Mouse (Mus musculus) retina, embryonic 14.5 days (tissue): ENCODE data around the gene Dpt.
A peak's percentile ranks its signal among the peaks of the same experiment; 100 is the strongest.
"Not testable (repeated sequence)": the region's sequence is repeated elsewhere in the genome, so short reads cannot be mapped to it uniquely, and the experiment has no call there.

Source experiments
- DNase-seq: peaks from one replicate; pipeline ENCODE4 v3.0.0-alpha.2; 2015; ENCODE audit warnings: low spot score

Dpt gene

GRCm38 (mm10) chr1:164821307-164821706 lies 24.9 kb downstream of the Dpt start:
- no peak for DNase-seq

- no peak for DNase-seq
Measured at GRCm38 (mm10) chr1:164821821-164822220, 25.4 kb downstream of the Dpt start.

DNA sequence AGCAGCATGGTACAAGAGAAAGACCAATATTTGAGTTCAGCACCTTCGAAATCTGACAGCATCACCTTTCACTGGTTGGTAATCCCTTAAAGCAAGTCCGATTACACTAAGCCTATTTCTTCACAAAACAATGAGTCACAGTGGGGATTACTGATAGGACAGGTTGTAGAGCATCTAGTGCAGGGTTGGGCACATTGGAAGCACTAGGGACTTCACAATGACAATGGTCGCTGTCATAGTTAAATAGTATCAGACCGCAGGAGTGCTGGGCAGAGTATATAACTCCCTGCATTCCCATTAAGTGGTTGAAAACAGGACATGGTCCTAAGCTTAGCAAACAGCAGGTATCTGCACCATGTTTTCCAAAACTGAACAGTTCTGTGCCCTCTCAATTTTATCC lies 25.8 kb downstream of the Dpt start:
- no peak for DNase-seq

- no peak for DNase-seq
Measured at GRCm38 (mm10) chr1:164824896-164825295, 28.5 kb downstream of the Dpt start.

- no peak for DNase-seq
Measured at GRCm38 (mm10) chr1:164829881-164830280, 33.4 kb downstream of the Dpt start.

GRCm38 (mm10) chr1:164832459-164832858 lies 36.0 kb downstream of the Dpt start:
- DNase-seq: no peak

DNA sequence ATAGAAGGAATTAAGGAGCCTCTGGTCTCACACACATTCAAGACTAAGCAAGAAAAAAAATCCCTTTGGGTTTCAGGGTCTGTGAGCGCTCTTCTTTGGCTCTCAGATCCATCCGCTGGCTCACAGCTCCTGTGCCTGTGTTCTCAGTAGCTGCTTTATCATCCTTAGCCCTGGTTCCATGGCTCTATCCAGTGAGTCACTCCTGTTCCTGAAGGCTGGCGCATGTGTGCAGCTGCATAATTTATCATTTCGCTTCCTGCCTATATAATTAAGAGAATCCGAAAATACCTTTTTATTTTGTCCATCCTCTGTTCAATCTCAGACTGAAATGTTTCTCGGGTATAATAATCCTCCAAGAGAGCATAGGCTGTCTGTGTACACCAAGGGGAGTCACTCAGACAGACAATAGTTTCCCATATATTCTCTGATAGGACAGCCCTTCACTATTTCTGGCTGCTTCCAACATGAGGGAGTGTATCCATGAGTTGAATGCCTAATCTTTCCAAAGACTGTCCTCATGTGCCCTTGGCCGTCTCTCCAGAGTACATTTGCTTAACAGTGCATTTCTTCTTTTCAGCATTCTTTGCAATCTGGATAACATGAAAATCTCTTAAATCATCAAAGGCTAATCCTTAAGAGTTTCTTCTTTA lies 52.3 kb downstream of the Dpt start:
- DNase-seq: no peak

DNA sequence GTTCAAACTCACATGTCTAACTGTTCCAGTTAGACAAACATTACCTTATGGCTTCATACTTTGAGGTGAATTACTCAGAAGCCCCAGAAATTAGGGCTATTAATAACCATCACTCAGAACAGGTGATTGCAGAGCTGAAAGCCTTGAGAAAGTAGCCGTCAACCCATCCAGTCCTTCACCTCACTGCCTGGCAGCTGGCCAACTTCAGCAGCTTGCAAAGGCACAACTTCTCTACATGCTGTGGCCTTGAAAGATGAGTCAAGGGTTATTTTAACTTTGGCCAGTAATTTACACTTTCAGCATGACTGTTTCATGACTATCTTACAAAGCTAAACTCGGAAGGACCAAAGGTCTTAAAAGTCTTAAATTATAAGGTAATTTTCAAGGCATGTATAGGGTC lies 59.3 kb downstream of the Dpt start:
- DNase-seq: not testable (repeated sequence)

DNA sequence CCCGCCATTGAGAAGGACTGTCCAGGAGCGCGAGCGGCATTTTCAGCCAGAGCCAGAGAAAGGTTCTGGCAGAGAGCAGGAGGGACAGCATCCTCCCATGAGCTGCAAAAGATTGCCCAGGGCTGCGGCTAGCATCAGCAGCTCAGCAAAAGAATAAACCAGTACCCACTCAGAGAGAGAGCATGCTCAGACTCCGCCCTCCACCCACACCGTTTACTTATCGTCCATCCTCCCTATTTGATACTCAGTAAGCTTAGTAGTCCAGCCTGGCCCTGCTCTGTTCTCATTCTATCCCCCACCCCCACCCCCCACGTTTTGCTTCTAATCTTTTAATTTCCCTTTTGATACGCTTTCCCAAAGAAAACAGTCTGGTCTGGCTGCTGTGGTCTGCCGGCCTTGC lies 63.5 kb downstream of the Dpt start:
- no peak for DNase-seq

- DNase-seq: no peak
Measured at GRCm38 (mm10) chr1:164860782-164861181, 64.3 kb downstream of the Dpt start.

DNA sequence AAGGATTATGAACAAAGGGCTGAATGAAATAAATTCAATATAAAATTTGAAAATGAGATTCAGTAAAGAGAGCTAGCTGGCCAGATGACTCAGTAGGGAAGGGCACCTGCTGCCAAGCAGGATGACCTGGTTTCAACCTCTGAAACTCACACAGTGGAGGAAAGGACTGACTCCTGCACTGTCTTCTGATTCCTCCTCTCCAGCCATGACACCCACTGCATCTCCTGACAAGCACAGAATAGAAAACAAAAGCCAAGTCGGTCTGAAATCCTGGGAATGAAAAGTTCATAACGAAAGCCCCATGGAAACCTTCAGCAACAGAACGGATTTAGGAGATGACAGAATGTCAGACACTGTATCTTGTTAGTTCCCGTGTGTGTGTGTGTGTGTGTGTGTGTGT lies 65.1 kb downstream of the Dpt start:
- no peak for DNase-seq

DNA sequence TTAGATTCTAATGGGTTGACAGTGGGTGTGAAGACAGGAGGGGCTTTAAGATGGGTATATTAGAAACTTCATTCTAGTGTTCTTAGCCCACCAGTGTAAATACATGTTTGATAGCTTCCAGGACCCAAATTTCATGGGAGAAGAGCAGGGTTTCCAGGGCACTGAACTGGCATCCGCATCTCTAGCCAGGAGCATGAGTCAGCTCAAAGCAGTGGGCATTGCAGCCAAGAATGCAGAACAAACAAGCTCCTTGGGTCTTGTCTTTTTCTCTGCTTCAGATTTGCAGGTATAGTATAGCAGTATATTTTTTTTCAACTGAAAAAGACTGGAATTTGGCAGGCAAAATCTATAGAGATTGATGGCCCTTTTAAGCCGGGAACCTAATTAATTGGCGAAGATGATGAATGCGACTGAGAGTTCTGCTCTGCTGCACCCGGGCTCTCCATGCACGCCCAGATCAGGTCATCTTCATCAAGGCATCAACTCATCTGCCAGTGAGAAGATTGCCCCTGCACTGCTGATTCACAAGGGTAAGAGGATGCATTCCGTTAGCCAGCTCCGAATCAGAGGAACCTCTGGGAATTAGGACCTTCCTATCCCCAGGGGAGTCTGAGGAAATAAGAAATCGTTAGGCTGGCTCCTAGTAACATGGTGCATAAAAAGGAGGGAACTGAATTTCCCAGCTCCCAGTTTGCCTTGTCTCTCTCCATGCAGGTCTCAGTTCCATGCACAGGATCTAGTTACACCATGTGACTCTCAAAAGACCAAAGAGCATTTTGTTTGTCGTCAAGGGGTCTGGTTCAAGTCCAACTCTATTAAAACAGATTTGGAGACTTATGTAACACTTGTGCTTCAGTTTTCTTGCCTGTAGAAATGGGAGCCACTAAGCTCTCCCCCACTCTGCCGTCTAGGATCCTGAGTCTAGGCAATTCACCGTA lies 66.8 kb downstream of the Dpt start:
- DNase-seq: peak; percentile 21

DNA sequence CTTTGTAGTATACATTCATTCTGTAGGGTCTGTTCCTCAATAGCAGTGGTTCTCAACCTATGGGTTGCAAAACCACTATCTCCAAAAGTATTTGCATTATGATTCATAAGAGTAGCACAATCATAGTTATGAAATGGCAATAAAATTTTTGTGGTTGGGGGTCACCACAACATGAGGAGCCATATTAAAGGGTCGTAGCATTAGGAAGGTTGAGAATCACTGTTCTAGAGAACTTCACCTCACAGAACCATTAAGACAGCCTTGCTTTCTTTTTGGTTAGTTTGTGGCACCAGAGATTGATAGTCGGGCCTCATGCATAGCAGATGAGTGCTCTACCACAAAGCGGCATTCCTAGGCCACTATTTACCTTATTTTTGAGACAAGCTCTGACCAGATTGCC lies 68.2 kb downstream of the Dpt start:
- no peak for DNase-seq

DNA sequence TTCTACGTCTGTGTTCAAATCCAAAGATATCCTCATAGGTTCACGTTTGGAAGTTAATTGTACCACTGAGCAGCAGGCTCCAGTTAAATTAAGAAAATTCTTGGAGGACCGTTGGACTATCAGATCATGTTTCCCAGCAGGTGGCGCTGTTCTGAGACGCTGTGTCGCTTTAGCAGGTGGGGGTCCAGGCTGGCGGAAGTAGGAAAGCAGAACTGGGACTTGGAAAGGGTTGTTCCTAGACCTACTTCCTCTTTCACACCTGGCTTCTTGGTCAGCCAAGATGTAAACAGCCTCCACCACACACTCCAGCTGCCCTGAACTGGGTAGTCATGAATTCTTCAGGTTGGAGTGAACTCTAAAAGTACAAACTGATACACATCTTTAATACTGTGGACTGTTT lies 74.2 kb downstream of the Dpt start:
- DNase-seq: peak; percentile 49
